Mouse (Mus musculus): Measurements from ENCODE around the gene Gdpd5.
"Not testable (repeated sequence)": the region's sequence is repeated elsewhere in the genome, so short reads cannot be mapped to it uniquely, and the experiment has no call there.

Gene Gdpd5

DNA sequence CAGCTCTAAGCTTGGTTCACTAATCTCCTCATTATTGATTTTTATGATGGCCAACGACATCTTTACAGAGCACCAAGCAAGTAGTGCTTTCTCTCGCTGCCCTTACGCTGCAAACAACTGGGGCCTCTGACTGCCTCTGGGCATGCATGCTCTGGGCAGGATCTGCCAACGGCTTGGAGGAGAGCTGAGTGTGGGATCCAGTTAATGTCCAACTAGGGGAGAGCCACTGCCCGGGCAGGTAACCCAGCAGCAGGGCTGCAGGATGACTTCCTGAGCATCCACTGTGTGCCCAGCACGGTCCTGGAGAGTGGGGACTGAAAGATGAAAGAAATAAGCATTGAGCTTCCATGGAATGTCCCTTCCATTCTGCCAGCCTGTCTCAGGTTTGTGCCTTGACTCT lies 14.5 kb upstream of the Gdpd5 start:
- no peak for DNase-seq

- DNase-seq = not testable (repeated sequence)
Observed at GRCm38 (mm10) chr7:99374325-99374724, 6.9 kb upstream of the Gdpd5 start.

DNA sequence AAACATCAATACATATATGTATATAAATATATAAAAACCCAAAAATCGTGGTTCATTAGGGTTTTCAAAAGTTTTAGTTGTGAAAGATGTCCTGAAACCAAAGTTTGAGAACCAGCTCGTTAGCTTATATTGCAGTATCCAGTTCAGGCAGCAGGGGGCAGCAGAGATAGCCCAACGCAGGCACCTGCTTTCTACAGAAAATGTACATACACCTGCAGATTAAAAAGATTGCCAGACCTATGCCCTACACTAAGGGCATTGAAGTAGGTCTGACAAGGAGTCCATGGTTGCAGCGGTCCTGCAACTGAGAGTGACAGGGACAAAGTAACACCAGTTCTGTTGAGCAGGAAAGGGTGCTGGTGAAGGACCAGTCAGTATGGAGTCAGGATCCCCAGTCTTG lies 5.8 kb upstream of the Gdpd5 start:
- DNase-seq = peak; percentile 66 to 72

- no peak for DNase-seq
Observed at GRCm38 (mm10) chr7:99378870-99379269, 2.3 kb upstream of the Gdpd5 start.

GRCm38 (mm10) chr7:99380491-99381213 lies 562 bp upstream of the Gdpd5 start:
- DNase-seq = no peak

DNA sequence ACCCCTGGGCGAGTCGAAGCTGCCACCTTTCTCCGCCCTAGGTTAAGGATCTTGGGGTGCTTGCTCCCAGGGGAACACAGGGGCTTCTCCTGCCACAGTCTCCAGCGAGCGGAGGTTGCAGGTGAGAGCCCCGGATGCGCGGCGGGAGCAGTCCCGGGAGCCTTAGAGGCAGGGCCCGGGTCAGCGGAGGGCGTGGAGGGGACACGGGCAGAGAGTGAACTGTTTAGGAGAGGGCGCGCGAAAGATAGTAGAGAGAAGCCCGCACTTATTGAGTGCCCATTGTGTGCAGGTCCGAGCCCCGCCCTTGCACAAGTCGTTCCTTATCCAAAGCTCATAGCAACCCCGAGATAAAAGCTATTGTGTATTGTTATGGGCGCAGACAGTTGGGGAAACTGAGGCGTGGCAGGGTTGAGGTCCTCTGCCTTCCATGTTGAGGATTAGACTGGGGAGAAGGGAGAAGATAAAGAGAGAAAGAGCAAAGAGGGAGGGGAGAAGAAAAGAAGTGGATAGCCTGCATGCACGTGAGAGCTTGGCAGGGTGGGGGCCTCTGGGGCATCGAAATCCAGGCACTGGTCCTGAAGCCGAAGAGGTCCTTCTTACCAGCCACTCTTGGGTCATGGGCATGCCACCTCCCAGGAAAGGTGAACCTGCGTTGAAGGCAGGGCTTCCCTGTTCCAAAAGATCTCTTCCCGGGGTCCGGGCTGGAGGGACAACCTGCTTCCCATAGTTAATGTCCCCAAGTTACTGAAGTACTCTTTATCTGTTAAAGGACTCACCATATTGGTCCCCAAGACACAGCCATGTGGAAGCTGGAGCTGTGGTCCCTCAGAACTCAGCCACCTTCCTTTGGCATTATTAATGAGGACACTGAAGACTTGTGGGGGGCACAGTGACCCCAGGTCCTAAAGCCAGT lies 1.1 kb downstream of the Gdpd5 start:
- DNase-seq = no peak

DNA sequence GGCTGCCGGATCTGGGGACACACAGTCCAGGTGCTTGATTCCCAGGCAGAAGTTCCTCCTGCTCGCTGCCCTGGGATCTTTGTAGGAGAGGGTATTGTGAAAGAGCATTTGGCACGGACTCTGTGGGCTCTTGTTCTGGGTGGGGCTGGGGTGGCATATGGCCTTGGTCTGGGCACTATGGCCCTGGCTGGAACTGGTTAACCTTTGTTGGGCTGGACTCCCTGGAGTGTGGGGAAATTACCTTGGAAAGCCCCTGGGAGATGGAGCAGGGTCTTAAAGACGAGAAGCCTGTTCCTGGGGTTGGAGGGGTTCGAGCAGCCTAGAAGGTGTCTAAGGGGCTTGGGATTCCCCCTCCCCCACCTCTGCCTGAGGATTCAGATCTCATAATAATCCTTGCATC lies 2.0 kb downstream of the Gdpd5 start:
- DNase-seq = peak; percentile 57 to 74

DNA sequence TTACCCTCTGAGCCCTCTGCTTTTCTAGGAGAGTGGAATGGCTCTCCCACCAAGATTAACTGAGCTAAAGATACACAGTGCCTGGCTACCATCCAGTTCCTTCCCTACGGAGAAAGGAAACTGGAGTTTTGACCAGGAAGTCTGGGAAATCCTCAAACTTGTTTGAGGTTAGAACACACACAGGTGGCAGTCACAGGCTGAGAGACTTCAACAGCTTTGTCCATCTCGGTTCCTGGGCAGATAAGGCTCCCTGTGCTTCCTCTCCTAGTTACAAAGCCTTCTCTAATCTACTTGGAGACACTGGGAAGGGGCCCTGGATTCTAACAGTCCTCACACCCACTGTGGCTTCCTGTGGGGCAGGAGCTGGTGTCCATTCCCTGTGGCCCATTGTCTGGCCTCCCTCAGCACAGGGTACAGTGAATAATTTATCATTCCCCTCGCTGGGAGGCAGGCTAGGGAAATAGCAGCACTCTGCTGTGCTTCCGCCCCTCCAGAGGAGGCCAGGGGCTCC lies 2.9 kb downstream of the Gdpd5 start:
- DNase-seq = peak in 1 of 2 experiments; percentile 51

- no peak for DNase-seq
Observed at GRCm38 (mm10) chr7:99386030-99386429, 4.8 kb downstream of the Gdpd5 start.

GRCm38 (mm10) chr7:99386811-99387210 lies 5.6 kb downstream of the Gdpd5 start:
- no peak for DNase-seq

- DNase-seq = no peak
Observed at GRCm38 (mm10) chr7:99387356-99387755, 6.1 kb downstream of the Gdpd5 start.

GRCm38 (mm10) chr7:99390559-99390958 lies 9.3 kb downstream of the Gdpd5 start:
- no peak for DNase-seq

GRCm38 (mm10) chr7:99392696-99393095 lies 11.5 kb downstream of the Gdpd5 start:
- DNase-seq = no peak

DNA sequence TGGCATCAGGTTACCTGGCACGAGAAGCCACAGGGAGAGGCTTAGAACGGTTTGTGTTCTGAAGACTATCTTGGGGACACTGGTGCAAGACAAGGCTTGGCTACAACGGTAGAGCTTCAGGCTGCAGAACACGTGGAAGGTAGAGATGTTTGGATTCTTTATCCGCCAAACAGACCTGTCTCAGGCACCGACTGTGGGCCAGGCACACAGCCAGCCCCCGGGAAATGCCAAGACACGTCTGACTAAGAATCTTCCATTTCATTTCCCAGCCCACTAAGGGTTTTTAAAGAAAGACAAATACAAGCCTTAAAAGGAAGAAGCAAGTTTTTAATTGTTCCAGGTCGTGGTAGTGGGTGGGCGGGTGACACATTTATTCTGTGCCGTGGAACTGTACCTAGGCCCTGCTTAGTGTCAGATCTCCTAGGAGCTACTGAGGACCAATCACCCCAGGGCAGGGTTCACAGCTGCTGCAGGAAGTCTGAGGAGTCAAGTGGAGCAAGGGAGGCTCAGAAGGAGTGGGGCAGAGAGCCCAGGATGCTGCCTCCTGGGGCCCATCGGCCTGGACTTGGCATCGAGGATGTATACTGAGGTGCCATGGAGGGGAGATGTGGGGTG lies 12.6 kb downstream of the Gdpd5 start:
- no peak for DNase-seq

GRCm38 (mm10) chr7:99395385-99395784 lies 14.2 kb downstream of the Gdpd5 start:
- no peak for DNase-seq

- no peak for DNase-seq
Observed at GRCm38 (mm10) chr7:99395908-99396616, 14.8 kb downstream of the Gdpd5 start.

DNA sequence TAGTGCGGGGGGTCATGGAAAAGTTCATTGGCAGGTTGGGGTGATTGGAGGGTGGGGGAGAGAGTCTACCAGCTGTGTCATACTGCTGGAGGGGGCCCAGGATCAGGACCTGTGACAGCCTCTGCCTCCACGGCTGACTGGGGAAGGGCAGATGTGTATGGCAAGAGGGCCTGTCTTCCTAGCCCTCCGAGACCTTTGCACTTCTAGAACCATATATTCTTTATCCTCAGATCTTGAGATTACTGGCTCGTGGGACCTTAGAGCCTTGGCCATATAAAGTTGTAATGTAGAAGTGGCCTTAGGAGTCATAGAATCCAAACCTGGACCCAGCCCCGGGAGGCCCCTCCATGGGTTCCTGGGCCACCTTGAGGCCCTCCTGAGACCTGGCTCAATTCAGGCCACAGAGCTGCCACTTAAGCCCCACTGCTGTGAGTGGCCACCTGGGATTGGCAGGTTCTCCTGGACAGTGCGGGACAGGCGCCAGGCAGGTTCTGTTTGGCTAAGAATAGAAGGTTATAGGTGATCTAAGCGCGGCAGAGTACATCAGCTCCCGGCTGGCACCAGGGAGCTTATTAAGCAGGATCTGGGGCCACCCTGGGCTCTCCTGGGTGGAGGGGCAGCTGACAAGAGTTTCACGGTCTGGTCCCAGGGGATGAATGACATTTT lies 15.9 kb downstream of the Gdpd5 start:
- peak; percentile 47 to 67 for DNase-seq

DNA sequence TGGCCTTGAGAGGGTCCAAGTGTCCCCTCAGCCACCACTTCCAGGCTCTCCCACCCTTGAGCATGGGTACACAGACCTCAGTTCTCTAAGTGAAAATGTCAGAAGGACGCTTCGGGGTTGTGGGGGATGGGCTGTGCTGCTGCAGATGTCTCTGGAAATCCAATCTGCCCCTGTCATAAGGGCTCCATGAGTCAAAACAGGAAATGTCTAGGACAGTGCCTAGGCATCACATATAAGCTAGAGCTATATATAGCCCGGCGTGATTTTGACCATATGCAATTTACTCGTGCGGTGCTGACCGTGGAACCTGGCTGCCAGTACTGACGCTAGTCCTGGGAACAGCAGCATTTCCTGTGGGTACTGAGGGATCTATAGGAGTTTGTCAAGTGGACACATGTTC lies 20.2 kb downstream of the Gdpd5 start:
- no peak for DNase-seq

- DNase-seq = no peak
Observed at GRCm38 (mm10) chr7:99402477-99402876, 21.3 kb downstream of the Gdpd5 start.

- DNase-seq = peak in 1 of 2 experiments; percentile 34
Observed at GRCm38 (mm10) chr7:99403254-99403653, 22.0 kb downstream of the Gdpd5 start.

GRCm38 (mm10) chr7:99404031-99404735 lies 23.0 kb downstream of the Gdpd5 start:
- DNase-seq = no peak

Measured in lung, adult 18-20 months (tissue).